9 mouse cellular contexts compared by ENCODE assay signal in the genomic region with DNA sequence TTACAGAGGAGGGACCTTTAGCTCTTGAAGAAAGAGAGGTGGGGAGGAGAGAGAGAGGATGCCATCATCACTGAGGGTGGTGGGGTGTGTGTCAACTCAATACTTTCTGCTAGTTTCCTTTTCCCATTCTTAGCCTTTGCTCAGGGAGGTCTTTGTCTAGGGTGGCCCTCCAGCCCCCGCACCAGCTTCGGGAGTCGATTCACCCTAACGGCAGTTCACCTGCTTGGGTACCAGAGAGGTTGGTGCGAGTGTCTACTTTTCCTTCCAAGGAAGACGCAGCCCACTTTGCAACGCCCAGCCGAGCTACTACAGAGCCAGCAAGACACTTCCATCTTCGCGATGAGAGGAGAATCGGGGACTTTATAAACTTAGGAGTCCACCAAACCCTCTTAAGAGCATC. TPM values are rescaled to one million over a fixed set of nuclear protein-coding genes. Genes with fewer than 3 reads are reported as not detected.
DNase-seq lines count a peak whose midpoint lies in the region; ATAC-seq and TF ChIP-seq lines count a peak whose summit lies in the region.
"Had no signal": no experiment of that assay in that cellular context is flagged by ENCODE, and none has a peak within 500 bp of the region (broad histone marks: within the 10 kb centered on the region; RNA-seq: fewer than 3 reads in every experiment).

No protein-coding gene starts in this region.

- under 1% methylated on average over 11 of the region's 11 CpGs for WGBS in heart, postnatal 0 days
- 3% methylated on average over 11 of the region's 11 CpGs for WGBS in liver, postnatal 0 days (ENCODE audit: insufficient replicate concordance)

- TF ChIP-seq POLR2A in bone marrow macrophage, adult 2 months (IDR thresholded peaks at IDR 0.05; ENCODE audit: borderline replicate concordance, low read depth, low read length): no peak

- peak; percentile 88 for DNase-seq in heart, adult 11 months
- no peak for DNase-seq in heart, adult 8-10 months (ENCODE audit: low spot score)
- DNase-seq in heart, postnatal 0 days (ENCODE audit: low spot score): no peak
- no peak for DNase-seq in liver, postnatal 0 days
- DNase-seq in spleen, postnatal 10 days (ENCODE audit: low spot score in 2 of 2): no peak
- DNase-seq in embryo, embryonic 9.5 days (ENCODE audit: extremely low spot score): no peak
- no peak for DNase-seq in right cerebral cortex, postnatal 10 days (ENCODE audit: low spot score in 2 of 2)

- no peak for TF ChIP-seq EP300 in heart, postnatal 0 days (IDR thresholded peaks at IDR 0.05; ENCODE audit: low read depth)
- no peak for TF ChIP-seq EP300 in liver, postnatal 0 days (IDR thresholded peaks at IDR 0.05; ENCODE audit: low read depth)

- H3K4me1 ChIP-seq in bone marrow macrophage, adult 2 months (ENCODE audit: control insufficient read depth, insufficient read depth, low read length): peaks cover 5% of the 10 kb centered on the region
- H3K4me1 ChIP-seq in heart, postnatal 0 days (ENCODE audit: control insufficient read depth, insufficient read depth): peaks cover 19% of the 10 kb centered on the region; the same call in 1 of the 2 replicates
- peaks cover 19% of the 10 kb centered on the region for H3K4me1 ChIP-seq in liver, postnatal 0 days (ENCODE audit: insufficient read depth)

- no peaks in the 10 kb centered on the region; the same call in 1 of the 2 replicates for H3K27me3 ChIP-seq in heart, postnatal 0 days (ENCODE audit: control insufficient read depth, insufficient read depth, low read length)
- H3K27me3 ChIP-seq in liver, postnatal 0 days (ENCODE audit: insufficient read depth, low read length): peaks cover 77% of the 10 kb centered on the region

- H3K4me3 ChIP-seq in bone marrow macrophage, adult 2 months (ENCODE audit: insufficient read depth, low read length): peak overlapping the region; percentile 60
- H3K4me3 ChIP-seq in heart, postnatal 0 days (ENCODE audit: low read depth, low read length): peak overlapping the region; percentile 73
- peak overlapping the region; percentile 52 for H3K4me3 ChIP-seq in liver, postnatal 0 days (ENCODE audit: low read depth, low read length)

- no peak for TF ChIP-seq CTCF in bone marrow macrophage, adult 2 months (IDR thresholded peaks at IDR 0.05; ENCODE audit: low read depth, low read length)
- TF ChIP-seq CTCF in heart, postnatal 0 days (IDR thresholded peaks at IDR 0.05; ENCODE audit: low read depth): no peak
- TF ChIP-seq CTCF in liver, postnatal 0 days (IDR thresholded peaks at IDR 0.05; ENCODE audit: low read depth): no peak

- peak overlapping the region; percentile 83 for H3K4me2 ChIP-seq in heart, postnatal 0 days (ENCODE audit: low read depth, low read length)
- H3K4me2 ChIP-seq in liver, postnatal 0 days (ENCODE audit: low read depth, low read length): peak overlapping the region; percentile 81

- peak overlapping the region; percentile 80 for H3K9ac ChIP-seq in heart, postnatal 0 days (replicated peaks; ENCODE audit: low read depth, low read length)
- no peak overlapping the region for H3K9ac ChIP-seq in liver, postnatal 0 days (replicated peaks)

- ATAC-seq in heart, postnatal 0 days (ENCODE audit: insufficient read depth, low read depth): no peak
- ATAC-seq in liver, postnatal 0 days: no peak

- no peaks in the 10 kb centered on the region for H3K9me3 ChIP-seq in heart, postnatal 0 days (replicated peaks; ENCODE audit: control insufficient read depth, low read length)
- H3K9me3 ChIP-seq in liver, postnatal 0 days (ENCODE audit: low read length): no peaks in the 10 kb centered on the region

- no peaks in the 10 kb centered on the region for H3K36me3 ChIP-seq in heart, postnatal 0 days (replicated peaks; ENCODE audit: control insufficient read depth, insufficient read depth, low read length)
- no peaks in the 10 kb centered on the region for H3K36me3 ChIP-seq in liver, postnatal 0 days (replicated peaks; ENCODE audit: insufficient read depth, low read length)

- no peak overlapping the region for H3K27ac ChIP-seq in bone marrow macrophage, adult 2 months (ENCODE audit: insufficient read depth, low read depth, low read length)
- H3K27ac ChIP-seq in heart, postnatal 0 days (ENCODE audit: low read depth): no peak overlapping the region
- H3K27ac ChIP-seq in liver, postnatal 0 days (ENCODE audit: low read depth): no peak overlapping the region

RNA-seq across cellular contexts. Expression of a gene that starts 1.4 kb away (rescaled TPM):
- 10 to 100 TPM in 3 of 4 experiments, 1 to 10 TPM in 1; 9.6 to 14.5 (median 12.0) TPM for total RNA-seq in heart, adult 8-10 months (2022)
- 0.91 and 1.1 TPM in 2 replicates for polyA plus RNA-seq in bone marrow macrophage, adult 2 months (2012; ENCODE audit: insufficient read depth, insufficient read length, missing spikeins)
- total RNA-seq in heart, postnatal 0 days (2014; rRNA removed; ENCODE audit: low replicate concordance): 50.5 and 63.2 TPM in 2 replicates
- 4.9 and 5.0 TPM in 2 replicates for polyA plus RNA-seq in heart, postnatal 0 days (2015; fragmentation: Nextera tagmentation; extraction: Ambion mirVana)
- 0.39 and 0.40 TPM in 2 replicates for polyA plus RNA-seq in liver, postnatal 0 days (2015; fragmentation: Nextera tagmentation; extraction: Ambion mirVana)
- total RNA-seq: neutrophil, adult 5-6 weeks had no signal
